Mouse (Mus musculus): Measurements from ENCODE around the gene Pdhx.

GRCm38 (mm10) chr2:103073219-103073982, at the start of gene Pdhx, which contains the start of gene Apip:
- TF ChIP-seq CTCF (IDR thresholded peaks at IDR 0.05; ENCODE audit: low read depth) = no peak
- TF ChIP-seq EP300 (IDR thresholded peaks at IDR 0.05; ENCODE audit: low read depth) = peak; percentile 45

Data from liver, postnatal 0 days (tissue).